Mouse (Mus musculus) heart, adult 10 weeks (tissue): ENCODE measurements around the gene Pde6g. TPM values are rescaled to one million over a fixed set of nuclear protein-coding genes. Genes with fewer than 3 reads are reported as not detected.

Experiments used
- polyA plus RNA-seq: library from polyadenylated mRNA; stranded (reverse); fragments of 350-450 nt; fragmentation: Illumina TruSeq; extraction: RNeasy Lipid Tissue Mini Kit (QIAGEN cat#74804); gene quantifications from one replicate; pipeline ENCODE4 v1.2.3, GENCODE M21; 2014; ENCODE audit warnings: low read depth, low replicate concordance

The Pde6g gene
- 1.0 TPM for polyA plus RNA-seq

GRCm38 (mm10) chr11:120453306-120453705 is at the start of gene Pde6g:
Pde6g (minus strand) TSS chr11:120453500.

GRCm38 (mm10) chr11:120491317-120492023 is 38.2 kb upstream of the Pde6g start, which contains the start of gene Slc25a10:
Slc25a10 (plus strand) TSS chr11:120491840.

GRCm38 (mm10) chr11:120484265-120484981 is 31.1 kb upstream of the Pde6g start, which contains the start of gene Mrpl12:
Mrpl12 (plus strand) TSS chr11:120484613.

GRCm38 (mm10) chr11:120467051-120467735 is 13.9 kb upstream of the Pde6g start, which contains the start of gene Arl16:
Arl16 (minus strand) TSS chr11:120467607.

GRCm38 (mm10) chr11:120457772-120458751 is 4.8 kb upstream of the Pde6g start, which contains the start of the genes Oxld1 and Ccdc137:
Oxld1 (minus strand) TSS chr11:120458068.
Ccdc137 (plus strand) TSS chr11:120458115.

GRCm38 (mm10) chr11:120442344-120442743 is 11.0 kb downstream of the Pde6g start, which contains the start of gene Tspan10:
Tspan10 (plus strand) TSS chr11:120442644.

GRCm38 (mm10) chr11:120437152-120437856 is 16.0 kb downstream of the Pde6g start, which contains the start of gene Nploc4:
Nploc4 (minus strand) TSS chr11:120437708.

Other genes with a start within 250 kb of the Pde6g start
- 8.2 TPM for gene Bahcc1, start 220.6 kb downstream of the Pde6g start, polyA plus RNA-seq
- 443 TPM for gene Actg1, start 105.0 kb downstream of the Pde6g start, polyA plus RNA-seq
- gene Fscn2, start 92.0 kb downstream of the Pde6g start, polyA plus RNA-seq, result not detected
- gene Faap100, start 74.7 kb downstream of the Pde6g start, polyA plus RNA-seq, result 12.4 TPM
- gene Nploc4, start 15.8 kb downstream of the Pde6g start, polyA plus RNA-seq, result 46.6 TPM
- gene Tspan10, start 10.9 kb downstream of the Pde6g start, polyA plus RNA-seq, result not detected
- gene Oxld1, start 4.6 kb upstream of the Pde6g start, polyA plus RNA-seq, result 53.5 TPM
- gene Ccdc137, start 4.6 kb upstream of the Pde6g start, polyA plus RNA-seq, result 10.3 TPM
- 11.3 TPM for gene Arl16, start 14.1 kb upstream of the Pde6g start, polyA plus RNA-seq
- gene Mrpl12, start 31.1 kb upstream of the Pde6g start, polyA plus RNA-seq, result 230 TPM
- 12.9 TPM for gene Slc25a10, start 38.3 kb upstream of the Pde6g start, polyA plus RNA-seq
- 0.81 TPM for gene Gcgr, start 77.2 kb upstream of the Pde6g start, polyA plus RNA-seq
- gene Mcrip1, start 96.2 kb upstream of the Pde6g start, polyA plus RNA-seq, result 64.9 TPM
- gene Ppp1r27, start 97.6 kb upstream of the Pde6g start, polyA plus RNA-seq, result not detected
- gene P4hb, start 119.8 kb upstream of the Pde6g start, polyA plus RNA-seq, result 176 TPM
- 159 TPM for gene Arhgdia, start 128.1 kb upstream of the Pde6g start, polyA plus RNA-seq
- 25.3 TPM for gene Alyref, start 144.9 kb upstream of the Pde6g start, polyA plus RNA-seq
- 53.2 TPM for gene Anapc11, start 144.9 kb upstream of the Pde6g start, polyA plus RNA-seq
- gene Npb, start 155.0 kb upstream of the Pde6g start, polyA plus RNA-seq, result not detected
- 72.2 TPM for gene Pcyt2, start 164.4 kb upstream of the Pde6g start, polyA plus RNA-seq
- 16.4 TPM for gene Sirt7, start 171.7 kb upstream of the Pde6g start, polyA plus RNA-seq
- gene Mafg, start 180.1 kb upstream of the Pde6g start, polyA plus RNA-seq, result 42.4 TPM
- 2.0 TPM for gene Pycr1, start 190.3 kb upstream of the Pde6g start, polyA plus RNA-seq
- 61.7 TPM for gene Myadml2, start 194.7 kb upstream of the Pde6g start, polyA plus RNA-seq
- not detected for gene Notum, start 207.7 kb upstream of the Pde6g start, polyA plus RNA-seq
- 39.2 TPM for gene Aspscr1, start 219.5 kb upstream of the Pde6g start, polyA plus RNA-seq